Comparison of ENCODE assay signal across 9 mouse cellular contexts in the genomic region with DNA sequence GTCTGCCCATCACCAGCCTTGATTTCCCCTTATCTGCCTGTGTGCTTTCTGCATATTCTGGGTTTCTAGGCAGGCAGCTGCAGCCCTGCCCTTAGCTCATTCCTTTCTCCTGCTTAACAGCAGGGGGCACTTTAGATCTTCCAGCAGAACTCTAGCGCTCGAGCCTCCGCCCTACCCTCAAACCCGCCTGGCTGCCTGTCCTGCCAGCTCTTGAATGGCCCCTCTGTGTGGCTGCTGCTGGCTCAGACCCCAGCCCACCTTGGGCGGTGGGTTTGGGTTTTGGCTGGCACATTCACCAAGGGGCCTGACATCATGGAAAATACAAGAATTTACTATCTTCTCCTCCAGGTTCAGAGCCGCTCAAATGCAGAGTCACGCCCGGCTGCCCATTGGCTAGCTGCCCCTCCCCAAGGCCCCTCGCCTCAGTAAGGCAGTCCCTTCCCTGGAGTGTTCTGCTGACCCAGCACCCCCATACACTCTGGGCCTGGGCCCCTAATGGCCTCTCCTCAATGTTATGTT. TPM values are rescaled to one million over a fixed set of nuclear protein-coding genes. Genes with fewer than 3 reads are reported as not detected.
DNase-seq lines count a peak whose midpoint lies in the region; ATAC-seq and TF ChIP-seq lines count a peak whose summit lies in the region.
"Had no signal": no experiment of that assay in that cellular context is flagged by ENCODE, and none has a peak within 500 bp of the region (broad histone marks: within the 10 kb centered on the region; RNA-seq: fewer than 3 reads in every experiment).

No protein-coding gene starts in this region.

- TF ChIP-seq EP300 in ES-Bruce4 (IDR thresholded peaks at IDR 0.05; ENCODE audit: insufficient read depth, low read depth, low read length): no peak

- H3K9me3 ChIP-seq in ES-Bruce4 (replicated peaks; ENCODE audit: control insufficient read depth, insufficient read depth, low read length, poor library complexity, severe bottlenecking): no peaks in the 10 kb centered on the region
- H3K9me3 ChIP-seq in hindbrain, postnatal 0 days (ENCODE audit: low read length): no peaks in the 10 kb centered on the region
- no peaks in the 10 kb centered on the region for H3K9me3 ChIP-seq in limb, embryonic 13.5 days
- no peaks in the 10 kb centered on the region for H3K9me3 ChIP-seq in neural tube, embryonic 12.5 days

- WGBS in hindbrain, postnatal 0 days: 11% methylated on average over 9 of the region's 9 CpGs
- WGBS in limb, embryonic 13.5 days: 12% methylated on average over 9 of the region's 9 CpGs
- 10% methylated on average over 9 of the region's 9 CpGs for WGBS in neural tube, embryonic 12.5 days

- no peak overlapping the region for H3K4me2 ChIP-seq in hindbrain, postnatal 0 days (ENCODE audit: low read depth, low read length)
- H3K4me2 ChIP-seq in limb, embryonic 13.5 days (replicated peaks): peak overlapping the region; percentile 30
- H3K4me2 ChIP-seq in neural tube, embryonic 12.5 days (replicated peaks): peak overlapping the region; percentile 34; the same call in 1 of the 2 replicates

- DNase-seq in A20 (ENCODE audit: low read depth, low spot score): peak; percentile 30
- DNase-seq in hindbrain, postnatal 0 days (ENCODE audit: low spot score): peak; percentile 81
- no peak for DNase-seq in spleen, postnatal 4 days (ENCODE audit: low spot score in 2 of 2)
- DNase-seq in cerebellum, adult 9-11 months: no peak

- no peak overlapping the region for H3K9ac ChIP-seq in ES-Bruce4 (ENCODE audit: low read depth, poor library complexity, severe bottlenecking)
- no peak overlapping the region for H3K9ac ChIP-seq in hindbrain, postnatal 0 days (replicated peaks; ENCODE audit: low read length)
- H3K9ac ChIP-seq in limb, embryonic 13.5 days: peak overlapping the region; percentile 50; the same call in 1 of the 2 replicates
- 0 out of 2 replicates have a peak overlapping the region, but pooled peaks have one; percentile 13 for H3K9ac ChIP-seq in neural tube, embryonic 12.5 days

- no peak for TF ChIP-seq POLR2A in ES-Bruce4 (IDR thresholded peaks at IDR 0.05; ENCODE audit: insufficient read depth, low read length)
- TF ChIP-seq POLR2A in embryonic fibroblast, embryonic 13.5 days (IDR thresholded peaks at IDR 0.05; ENCODE audit: low read depth, low read length): no peak

- no peak overlapping the region for H3K4me3 ChIP-seq in ES-Bruce4 (ENCODE audit: low read depth, low read length)
- no peak overlapping the region for H3K4me3 ChIP-seq in embryonic fibroblast, embryonic 13.5 days (ENCODE audit: insufficient read depth, low read length)
- no peak overlapping the region for H3K4me3 ChIP-seq in hindbrain, postnatal 0 days (ENCODE audit: low read length)
- H3K4me3 ChIP-seq in limb, embryonic 13.5 days: no peak overlapping the region
- no peak overlapping the region for H3K4me3 ChIP-seq in neural tube, embryonic 12.5 days
- H3K4me3 ChIP-seq: erythroblast, embryonic 14.5 days had no signal

- peak; percentile 81 for ATAC-seq in hindbrain, postnatal 0 days
- ATAC-seq in limb, embryonic 13.5 days (ENCODE audit: low FRiP score, low read depth): peak; percentile 70
- peak; percentile 71 for ATAC-seq in neural tube, embryonic 12.5 days (ENCODE audit: low FRiP score, low read depth)

- no peaks in the 10 kb centered on the region for H3K27me3 ChIP-seq in ES-Bruce4 (ENCODE audit: control insufficient read depth, insufficient read depth, low read length, poor library complexity, severe bottlenecking)
- H3K27me3 ChIP-seq in hindbrain, postnatal 0 days (ENCODE audit: insufficient read depth, low read length): no peaks in the 10 kb centered on the region
- no peaks in the 10 kb centered on the region for H3K27me3 ChIP-seq in limb, embryonic 13.5 days
- H3K27me3 ChIP-seq in neural tube, embryonic 12.5 days (replicated peaks): 0 out of 2 replicates have a peak, but pooled peaks cover 2% of the 10 kb centered on the region

- H3K27ac ChIP-seq in ES-Bruce4 (ENCODE audit: insufficient read depth, low read length): no peak overlapping the region
- H3K27ac ChIP-seq in embryonic fibroblast, embryonic 13.5 days (ENCODE audit: insufficient read depth, low read length): peak overlapping the region; percentile 15; the same call in 1 of the 2 replicates
- no peak overlapping the region for H3K27ac ChIP-seq in hindbrain, postnatal 0 days
- H3K27ac ChIP-seq in limb, embryonic 13.5 days: peak overlapping the region; percentile 99
- H3K27ac ChIP-seq in neural tube, embryonic 12.5 days: no peak overlapping the region

- H3K36me3 ChIP-seq in ES-Bruce4 (ENCODE audit: control insufficient read depth, insufficient read depth, low read length, poor library complexity, severe bottlenecking): no peaks in the 10 kb centered on the region
- H3K36me3 ChIP-seq in hindbrain, postnatal 0 days (ENCODE audit: insufficient read depth, low read length): no peaks in the 10 kb centered on the region
- peaks cover 46% of the 10 kb centered on the region for H3K36me3 ChIP-seq in limb, embryonic 13.5 days
- no peaks in the 10 kb centered on the region for H3K36me3 ChIP-seq in neural tube, embryonic 12.5 days

- H3K4me1 ChIP-seq in ES-Bruce4 (ENCODE audit: control insufficient read depth, insufficient read depth, low read length): no peaks in the 10 kb centered on the region
- peaks cover 21% of the 10 kb centered on the region for H3K4me1 ChIP-seq in embryonic fibroblast, embryonic 13.5 days (ENCODE audit: control insufficient read depth, insufficient read depth, low read length)
- 0 out of 2 replicates have a peak, but pooled peaks cover 8% of the 10 kb centered on the region for H3K4me1 ChIP-seq in hindbrain, postnatal 0 days (ENCODE audit: insufficient read depth, low read length)
- H3K4me1 ChIP-seq in limb, embryonic 13.5 days: peaks cover 66% of the 10 kb centered on the region
- peaks cover 27% of the 10 kb centered on the region for H3K4me1 ChIP-seq in neural tube, embryonic 12.5 days

- TF ChIP-seq CTCF in ES-Bruce4 (IDR thresholded peaks at IDR 0.05; ENCODE audit: low read depth, low read length): peak; percentile 61
- TF ChIP-seq CTCF in embryonic fibroblast, embryonic 13.5 days (IDR thresholded peaks at IDR 0.05; ENCODE audit: borderline replicate concordance, insufficient read depth, low read length): 0 out of 2 replicates have a peak, but pooled peaks have one; percentile 32
- peak; percentile 68 for TF ChIP-seq CTCF in hindbrain, postnatal 0 days (IDR thresholded peaks at IDR 0.05; ENCODE audit: low read depth)

RNA-seq across cellular contexts. Expression of a gene that starts 11.2 kb away (rescaled TPM):
- 2.1 and 2.7 TPM in 2 replicates for polyA plus RNA-seq in ES-Bruce4 (2011; ENCODE audit: insufficient read depth, insufficient read length, low read depth, missing spikeins)
- 1.4 TPM in 2 replicates for polyA plus RNA-seq in embryonic fibroblast, embryonic 13.5 days (2011; ENCODE audit: insufficient read length, low read depth, missing spikeins)
- total RNA-seq in hindbrain, postnatal 0 days (2014; rRNA removed): 1.3 and 4.7 TPM in 2 replicates
- polyA plus RNA-seq in hindbrain, postnatal 0 days (2015; fragmentation: Nextera tagmentation; extraction: Ambion mirVana): 3.1 and 3.9 TPM in 2 replicates
- 60.9 and 62.3 TPM in 2 replicates for polyA plus RNA-seq in limb, embryonic 13.5 days (2015; fragmentation: Nextera tagmentation; extraction: Ambion mirVana)
- polyA plus RNA-seq in neural tube, embryonic 12.5 days (2016; fragmentation: Nextera tagmentation; extraction: Ambion mirVana): 5.7 and 8.7 TPM in 2 replicates
- polyA plus RNA-seq: erythroblast, embryonic 14.5 days had no signal

RNA-seq across cellular contexts. Expression of a gene that starts 26.8 kb away (rescaled TPM):
- 3.7 and 6.0 TPM in 2 replicates for polyA plus RNA-seq in ES-Bruce4 (2011; ENCODE audit: insufficient read depth, insufficient read length, low read depth, missing spikeins)
- 114 and 159 TPM in 2 replicates for polyA plus RNA-seq in embryonic fibroblast, embryonic 13.5 days (2011; ENCODE audit: insufficient read length, low read depth, missing spikeins)
- 4.6 and 16.6 TPM in 2 replicates for total RNA-seq in hindbrain, postnatal 0 days (2014; rRNA removed)
- polyA plus RNA-seq in hindbrain, postnatal 0 days (2015; fragmentation: Nextera tagmentation; extraction: Ambion mirVana): 6.6 and 7.2 TPM in 2 replicates
- 46.3 and 49.8 TPM in 2 replicates for polyA plus RNA-seq in limb, embryonic 13.5 days (2015; fragmentation: Nextera tagmentation; extraction: Ambion mirVana)
- polyA plus RNA-seq in neural tube, embryonic 12.5 days (2016; fragmentation: Nextera tagmentation; extraction: Ambion mirVana): 15.6 and 18.4 TPM in 2 replicates

RNA-seq across cellular contexts. Expression of a gene that starts 45.1 kb away (rescaled TPM):
- polyA plus RNA-seq in ES-Bruce4 (2011; ENCODE audit: insufficient read depth, insufficient read length, low read depth, missing spikeins): 15.1 and 15.2 TPM in 2 replicates
- 8.2 and 10.6 TPM in 2 replicates for polyA plus RNA-seq in embryonic fibroblast, embryonic 13.5 days (2011; ENCODE audit: insufficient read length, low read depth, missing spikeins)
- 64.0 and 69.3 TPM in 2 replicates for total RNA-seq in hindbrain, postnatal 0 days (2014; rRNA removed)
- 17.4 and 25.5 TPM in 2 replicates for polyA plus RNA-seq in hindbrain, postnatal 0 days (2015; fragmentation: Nextera tagmentation; extraction: Ambion mirVana)
- polyA plus RNA-seq in limb, embryonic 13.5 days (2015; fragmentation: Nextera tagmentation; extraction: Ambion mirVana): 27.3 and 35.1 TPM in 2 replicates
- 13.5 and 14.7 TPM in 2 replicates for polyA plus RNA-seq in neural tube, embryonic 12.5 days (2016; fragmentation: Nextera tagmentation; extraction: Ambion mirVana)

RNA-seq across cellular contexts. Expression of a gene that starts 45.8 kb away (rescaled TPM):
- 2.1 and 4.8 TPM in 2 replicates for polyA plus RNA-seq in ES-Bruce4 (2011; ENCODE audit: insufficient read depth, insufficient read length, low read depth, missing spikeins)
- polyA plus RNA-seq in embryonic fibroblast, embryonic 13.5 days (2011; ENCODE audit: insufficient read length, low read depth, missing spikeins): 1.1 TPM in 1 of 2 replicates, not detected in the other
- 1.3 and 8.5 TPM in 2 replicates for total RNA-seq in hindbrain, postnatal 0 days (2014; rRNA removed)
- 0.63 TPM in 2 replicates for polyA plus RNA-seq in hindbrain, postnatal 0 days (2015; fragmentation: Nextera tagmentation; extraction: Ambion mirVana)
- 45.2 and 47.5 TPM in 2 replicates for polyA plus RNA-seq in limb, embryonic 13.5 days (2015; fragmentation: Nextera tagmentation; extraction: Ambion mirVana)
- 3.3 and 4.6 TPM in 2 replicates for polyA plus RNA-seq in neural tube, embryonic 12.5 days (2016; fragmentation: Nextera tagmentation; extraction: Ambion mirVana)
- polyA plus RNA-seq: erythroblast, embryonic 14.5 days had no signal

RNA-seq across cellular contexts. Expression of a gene that starts 52.8 kb away (rescaled TPM):
- polyA plus RNA-seq in ES-Bruce4 (2011; ENCODE audit: insufficient read depth, insufficient read length, low read depth, missing spikeins): 0.82 TPM in 1 of 2 replicates, not detected in the other
- 1.3 and 2.4 TPM in 2 replicates for polyA plus RNA-seq in embryonic fibroblast, embryonic 13.5 days (2011; ENCODE audit: insufficient read length, low read depth, missing spikeins)
- not detected in 2 replicates for total RNA-seq in hindbrain, postnatal 0 days (2014; rRNA removed)
- polyA plus RNA-seq in hindbrain, postnatal 0 days (2015; fragmentation: Nextera tagmentation; extraction: Ambion mirVana): 0.15 TPM in 1 of 2 replicates, not detected in the other
- 1.2 and 1.4 TPM in 2 replicates for polyA plus RNA-seq in limb, embryonic 13.5 days (2015; fragmentation: Nextera tagmentation; extraction: Ambion mirVana)
- polyA plus RNA-seq in neural tube, embryonic 12.5 days (2016; fragmentation: Nextera tagmentation; extraction: Ambion mirVana): 0.43 TPM in 1 of 2 replicates, not detected in the other
- polyA plus RNA-seq: erythroblast, embryonic 14.5 days had no signal

Comparison
In these comparisons a context has a peak if more than half of its experiments do, and no peak if none do; other contexts are left out.
1. DNase-seq: peak in A20 (single experiment) and hindbrain, postnatal 0 days (single experiment); none in spleen, postnatal 4 days (0 of 2) and cerebellum, adult 9-11 months (single experiment).
2. H3K27ac ChIP-seq: peak in embryonic fibroblast, embryonic 13.5 days (single experiment) and limb, embryonic 13.5 days (single experiment); none in ES-Bruce4 (single experiment), hindbrain, postnatal 0 days (single experiment) and neural tube, embryonic 12.5 days (single experiment).
3. H3K9ac ChIP-seq: peak in limb, embryonic 13.5 days (single experiment) and neural tube, embryonic 12.5 days (single experiment); none in ES-Bruce4 (single experiment) and hindbrain, postnatal 0 days (single experiment).
4. Peak in every context shown above with its lines, with median percentiles within 50 percentile points of each other: CTCF ChIP-seq and ATAC-seq.